Mouse (Mus musculus): ENCODE data around the gene Gm49369. TPM values are rescaled to one million over a fixed set of nuclear protein-coding genes. Genes with fewer than 3 reads are reported as not detected.

Gene Gm49369
- polyA plus RNA-seq (2015; fragmentation: Nextera tagmentation; extraction: Ambion mirVana) = 0.38 TPM in 1 of 2 replicates, not detected in the other

DNA sequence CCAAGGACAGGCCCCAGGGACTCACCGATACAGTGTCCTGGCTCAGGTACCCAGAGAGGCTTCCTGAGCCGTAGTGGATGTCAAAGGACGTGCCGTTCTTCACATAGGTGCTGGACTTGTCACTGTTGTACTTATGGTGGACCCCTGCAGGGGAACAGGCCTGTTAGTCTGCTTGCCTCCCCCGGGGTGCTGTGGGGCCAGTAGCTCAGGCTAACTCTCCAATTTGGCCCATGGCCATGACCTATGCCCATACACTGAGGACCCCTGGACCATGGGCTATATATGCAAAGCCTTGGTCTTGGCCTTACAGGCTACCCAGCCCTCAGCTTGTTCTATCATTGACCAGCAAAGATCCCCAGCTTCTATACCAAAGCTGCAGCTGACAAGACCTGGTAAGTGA is at the start of gene Gm49369:
Gm49369 (minus strand) TSS at position 101 of the 400 bp plus-strand sequence.

GRCm38 (mm10) chr7:142387419-142388148 is 5.1 kb upstream of the Gm49369 start, which contains the start of gene Ctsd:
TSS of gene Ctsd (minus strand) at chr7:142388038.

DNA sequence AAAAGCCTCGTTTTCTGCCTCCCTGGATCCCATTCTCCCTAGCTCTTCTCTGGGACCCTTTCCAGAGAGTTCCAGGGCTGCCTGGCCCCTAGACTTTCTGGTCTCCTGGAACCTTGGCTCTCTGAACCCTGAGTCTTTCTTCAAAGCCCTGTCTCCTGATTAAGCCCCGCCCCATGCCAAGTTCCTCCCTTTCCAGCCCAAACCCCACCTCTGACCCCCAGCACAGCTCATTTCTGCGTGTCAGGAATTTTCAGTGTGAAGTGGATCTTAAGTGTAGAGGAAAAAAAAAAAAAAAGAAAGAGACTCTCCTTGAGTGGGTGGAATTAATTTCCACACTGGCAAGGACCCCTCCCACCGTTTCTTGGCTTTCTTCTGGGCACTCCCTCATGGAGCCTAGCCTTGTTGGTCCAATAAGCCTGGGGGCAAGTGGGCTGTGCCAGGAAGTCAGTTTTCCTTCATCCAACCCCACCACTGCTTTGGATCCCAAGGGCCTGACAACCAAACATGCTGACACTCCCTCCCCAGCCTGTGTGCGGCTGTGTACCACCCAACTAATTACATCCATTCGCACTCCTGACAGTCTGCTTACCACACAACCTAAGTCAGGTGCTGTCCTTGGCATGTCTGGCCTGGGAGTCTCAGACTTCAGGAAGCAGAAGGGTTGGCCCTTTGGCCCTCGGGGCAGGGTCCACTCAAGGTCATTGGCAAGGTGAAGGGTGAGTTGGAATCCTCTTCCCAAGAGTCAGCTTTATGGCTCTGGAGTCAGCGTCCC is 8.6 kb downstream of the Gm49369 start, which contains the start of gene Ifitm10:
Ifitm10 (minus strand) TSS at position 113 of the 772 bp plus-strand sequence.

Other genes with a start within 250 kb of the Gm49369 start
- not detected in 2 replicates for gene Gm39115, start 246.6 kb downstream of the Gm49369 start, polyA plus RNA-seq (2015; fragmentation: Nextera tagmentation; extraction: Ambion mirVana)
- gene Gm45337, start 238.1 kb downstream of the Gm49369 start, polyA plus RNA-seq (2015; fragmentation: Nextera tagmentation; extraction: Ambion mirVana) = not detected in 2 replicates
- gene Gm29735, start 225.6 kb downstream of the Gm49369 start, polyA plus RNA-seq (2015; fragmentation: Nextera tagmentation; extraction: Ambion mirVana) = not detected in 2 replicates
- not detected in 2 replicates for gene Gm4553, start 216.9 kb downstream of the Gm49369 start, polyA plus RNA-seq (2015; fragmentation: Nextera tagmentation; extraction: Ambion mirVana)
- gene Krtap5-2, start 206.7 kb downstream of the Gm49369 start, polyA plus RNA-seq (2015; fragmentation: Nextera tagmentation; extraction: Ambion mirVana) = not detected in 2 replicates
- gene Gm10153, start 192.3 kb downstream of the Gm49369 start, polyA plus RNA-seq (2015; fragmentation: Nextera tagmentation; extraction: Ambion mirVana) = not detected in 2 replicates
- gene Krtap5-3, start 181.3 kb downstream of the Gm49369 start, polyA plus RNA-seq (2015; fragmentation: Nextera tagmentation; extraction: Ambion mirVana) = not detected in 2 replicates
- gene Gm7579, start 170.8 kb downstream of the Gm49369 start, polyA plus RNA-seq (2015; fragmentation: Nextera tagmentation; extraction: Ambion mirVana) = not detected in 2 replicates
- gene Krtap5-5, start 152.7 kb downstream of the Gm49369 start, polyA plus RNA-seq (2015; fragmentation: Nextera tagmentation; extraction: Ambion mirVana) = not detected in 2 replicates
- not detected in 2 replicates for gene Gm40460, start 141.6 kb downstream of the Gm49369 start, polyA plus RNA-seq (2015; fragmentation: Nextera tagmentation; extraction: Ambion mirVana)
- not detected in 2 replicates for gene Gm2431, start 124.3 kb downstream of the Gm49369 start, polyA plus RNA-seq (2015; fragmentation: Nextera tagmentation; extraction: Ambion mirVana)
- not detected in 2 replicates for gene Gm4559, start 108.3 kb downstream of the Gm49369 start, polyA plus RNA-seq (2015; fragmentation: Nextera tagmentation; extraction: Ambion mirVana)
- gene Krtap5-1, start 85.5 kb downstream of the Gm49369 start, polyA plus RNA-seq (2015; fragmentation: Nextera tagmentation; extraction: Ambion mirVana) = not detected in 2 replicates
- gene Krtap5-4, start 79.1 kb downstream of the Gm49369 start, polyA plus RNA-seq (2015; fragmentation: Nextera tagmentation; extraction: Ambion mirVana) = not detected in 2 replicates
- 1.9 and 2.0 TPM in 2 replicates for gene Ifitm10, start 8.9 kb downstream of the Gm49369 start, polyA plus RNA-seq (2015; fragmentation: Nextera tagmentation; extraction: Ambion mirVana)
- gene Ctsd, start 5.4 kb upstream of the Gm49369 start, polyA plus RNA-seq (2015; fragmentation: Nextera tagmentation; extraction: Ambion mirVana) = 230 and 269 TPM in 2 replicates
- 0.39 and 0.79 TPM in 2 replicates for gene Syt8, start 52.2 kb upstream of the Gm49369 start, polyA plus RNA-seq (2015; fragmentation: Nextera tagmentation; extraction: Ambion mirVana)
- 4.7 and 8.0 TPM in 2 replicates for gene Tnni2, start 59.1 kb upstream of the Gm49369 start, polyA plus RNA-seq (2015; fragmentation: Nextera tagmentation; extraction: Ambion mirVana)
- 82.2 and 114 TPM in 2 replicates for gene Lsp1, start 78.1 kb upstream of the Gm49369 start, polyA plus RNA-seq (2015; fragmentation: Nextera tagmentation; extraction: Ambion mirVana)
- 0.48 and 1.4 TPM in 2 replicates for gene Tnnt3, start 116.2 kb upstream of the Gm49369 start, polyA plus RNA-seq (2015; fragmentation: Nextera tagmentation; extraction: Ambion mirVana)
- 9.6 and 10.9 TPM in 2 replicates for gene Mrpl23, start 150.0 kb upstream of the Gm49369 start, polyA plus RNA-seq (2015; fragmentation: Nextera tagmentation; extraction: Ambion mirVana)